Mouse (Mus musculus) lung, embryonic 14.5 days (tissue): ENCODE measurements at regions not wholly inside any gene's neighbourhood (a gene's known extent, or its start where the extent isn't known, plus 50 kb on each side); places are given as distances from the start of the nearest gene placed in this dataset.

ENCODE experiments used
- ATAC-seq: fragments of 200-750 bp; cut with Nextera tagmentation; 2 replicates; pipeline ENCODE4 v1.8.0; 2017; ENCODE audit warnings: mild to moderate bottlenecking, moderate TSS enrichment, moderate library complexity; ENCODE audit not compliant: insufficient read depth
- DNase-seq: peaks from one replicate; pipeline ENCODE4 v3.0.0-alpha.2; 2015
- H3K27ac ChIP-seq: fragments of 300-500 bp; sonication (generic); 2 replicates; pipeline ENCODE4 v1.5.1; 2014; ENCODE audit warnings: low read depth, mild to moderate bottlenecking, moderate library complexity
- H3K27me3 ChIP-seq: fragments of 300-500 bp; sonication (generic); 2 replicates; pipeline ENCODE4 v1.6.1; 2014; ENCODE audit warnings: low read length, control low read depth; ENCODE audit not compliant: insufficient read depth
- H3K36me3 ChIP-seq: fragments of 300-500 bp; sonication (generic); 2 replicates; pipeline ENCODE4 v1.6.1; 2014; ENCODE audit warnings: control low read depth; ENCODE audit not compliant: insufficient read depth
- H3K4me1 ChIP-seq: fragments of 300-500 bp; sonication (generic); 2 replicates; pipeline ENCODE4 v1.6.1; 2014; ENCODE audit warnings: antibody characterized with exemption, control low read depth; ENCODE audit not compliant: insufficient read depth
- H3K4me2 ChIP-seq: fragments of 300-500 bp; sonication (generic); 2 replicates; pipeline ENCODE4 v1.6.1; 2014; ENCODE audit warnings: mild to moderate bottlenecking
- H3K4me3 ChIP-seq: fragments of 300-500 bp; sonication (generic); 2 replicates; pipeline ENCODE4 v1.5.1; 2014; ENCODE audit warnings: low read depth, low read length
- H3K9ac ChIP-seq: fragments of 300-500 bp; sonication (generic); 2 replicates; pipeline ENCODE4 v1.6.1; 2014
- H3K9me3 ChIP-seq: fragments of 300-500 bp; sonication (generic); 2 replicates; pipeline ENCODE4 v1.6.1; 2016; ENCODE audit warnings: low read depth, low read length, control low read depth
- CTCF ChIP-seq: IDR thresholded peaks from 2 replicates; pipeline ENCODE4 v1.5.1; 2016; ENCODE audit warnings: antibody characterized with exemption, low read depth
- whole genome bisulfite sequencing: fragments of 180-500 bp; shearing (Covaris S2); extraction: QIAGEN DNeasy Blood & Tissue Kit; methylation state at CpG from one replicate; pipeline ENCODE4 v1.1.7; 2014; 5-methylcytosine and 5-hydroxymethylcytosine counted together

DNA sequence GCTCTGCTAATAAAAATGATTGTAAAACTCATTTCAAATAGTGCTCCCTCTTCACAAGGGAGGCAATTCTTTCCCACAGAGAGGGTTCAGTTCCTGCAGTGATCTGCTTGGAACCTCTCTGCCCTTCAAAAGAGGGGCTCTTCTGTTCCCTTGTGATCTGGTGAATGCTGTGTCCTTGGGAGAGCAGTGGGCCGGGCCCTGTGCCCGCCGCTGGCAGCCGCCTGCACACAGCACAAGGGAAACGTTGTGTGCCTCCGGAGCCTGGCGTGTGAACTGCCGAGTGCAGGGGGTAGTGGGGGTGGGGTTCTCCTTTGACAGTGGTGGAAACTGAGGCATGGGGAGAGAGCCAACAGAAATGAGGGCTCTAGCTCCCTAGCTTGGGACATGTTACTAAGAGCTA, 54.4 kb upstream of the Csrp1 start:
- Histone ChIP-seq H3K36me3 (no peaks in the 10 kb centered on the region), H3K27ac (no peak overlapping the region), H3K4me3 (no peak overlapping the region), H3K9me3 (no peaks in the 10 kb centered on the region), H3K9ac (no peak overlapping the region), H3K4me1 (peaks cover 13% of the 10 kb centered on the region), H3K4me2 (no peak overlapping the region), H3K27me3 (no peaks in the 10 kb centered on the region)
- 70% methylated on average over 8 of the region's 8 CpGs for WGBS
- TF ChIP-seq CTCF = no peak
- DNase-seq = no peak
- no peak for ATAC-seq

- no peak overlapping the region for H3K9ac ChIP-seq
- DNase-seq = no peak
- 60% methylated on average over 3 of the region's 3 CpGs for WGBS
Observed at GRCm38 (mm10) chr1:135668331-135668730, 51.5 kb upstream of the Csrp1 start.

DNA sequence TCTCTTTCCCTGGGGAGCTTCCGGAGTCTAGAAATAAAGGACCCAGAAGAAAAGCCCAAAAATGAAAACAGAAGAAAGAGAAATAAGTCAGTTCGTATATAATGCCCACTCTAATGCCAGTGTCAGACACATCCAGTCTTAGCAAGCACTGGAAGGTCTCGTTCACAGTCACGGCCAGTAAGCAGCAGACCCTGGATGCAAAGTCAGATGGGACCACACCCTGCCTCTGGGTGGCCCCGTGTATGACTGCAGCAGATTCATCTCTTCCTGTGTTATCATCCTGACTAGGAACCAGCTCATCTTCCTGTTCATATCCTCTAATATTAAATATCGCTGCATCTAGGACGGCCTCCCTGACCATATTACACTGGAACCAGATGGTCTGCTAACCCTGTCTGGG, 50.9 kb upstream of the Csrp1 start:
- Histone ChIP-seq H3K9me3 (no peaks in the 10 kb centered on the region), H3K4me1 (peaks cover 12% of the 10 kb centered on the region), H3K27ac (no peak overlapping the region), H3K4me3 (no peak overlapping the region), H3K4me2 (no peak overlapping the region), H3K36me3 (no peaks in the 10 kb centered on the region), H3K27me3 (no peaks in the 10 kb centered on the region), H3K9ac (no peak overlapping the region)
- no peak for DNase-seq
- WGBS = 68% methylated on average over 7 of the region's 7 CpGs
- TF ChIP-seq CTCF = no peak
- ATAC-seq = no peak

More at GRCm38 (mm10) chr1:135668331-135668730, 51.5 kb upstream of the Csrp1 start:
- Histone ChIP-seq H3K4me3 (no peak overlapping the region), H3K4me2 (no peak overlapping the region), H3K27me3 (no peaks in the 10 kb centered on the region), H3K9me3 (no peaks in the 10 kb centered on the region), H3K36me3 (no peaks in the 10 kb centered on the region), H3K4me1 (peaks cover 12% of the 10 kb centered on the region), H3K27ac (no peak overlapping the region)
- no peak for TF ChIP-seq CTCF
- ATAC-seq = no peak; the same call in 1 of the 2 replicates

DNA sequence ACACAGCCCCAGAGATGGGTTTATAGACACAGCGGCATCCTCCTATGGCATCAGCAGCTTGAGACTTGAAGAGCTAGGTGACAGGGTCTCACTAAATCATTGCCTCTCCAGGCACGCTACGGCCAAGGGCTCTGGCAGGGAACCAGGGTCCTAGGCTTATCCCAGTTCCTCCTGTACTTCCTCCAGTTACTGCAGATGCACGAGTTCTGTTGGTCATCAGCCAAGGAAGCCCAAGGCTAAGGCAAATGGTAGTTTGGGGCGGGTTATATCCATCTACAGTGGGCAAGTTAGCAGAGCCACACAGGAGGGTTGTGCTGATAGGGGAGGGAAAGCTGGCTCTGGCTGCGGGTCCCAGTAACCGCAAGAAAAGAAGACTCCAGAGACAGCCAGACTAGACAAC, 50.1 kb upstream of the Csrp1 start:
- no peaks in the 10 kb centered on the region for H3K27me3 ChIP-seq
- no peak for TF ChIP-seq CTCF
- H3K4me3 ChIP-seq = no peak overlapping the region
- no peak overlapping the region for H3K27ac ChIP-seq
- DNase-seq (peak; percentile 79), ATAC-seq (peak; percentile 47; the same call in 1 of the 2 replicates)
- peak overlapping the region; percentile 0; the same call in 1 of the 2 replicates for H3K4me2 ChIP-seq
- no peak overlapping the region for H3K9ac ChIP-seq
- H3K9me3 ChIP-seq = no peaks in the 10 kb centered on the region
- H3K4me1 ChIP-seq = peaks cover 12% of the 10 kb centered on the region
- WGBS = 51% methylated on average over 7 of the region's 7 CpGs
- H3K36me3 ChIP-seq = no peaks in the 10 kb centered on the region
